Mouse (Mus musculus) WW6 (cell line): ENCODE measurements around the gene Ubl7.

Experiments
- DNase-seq: peaks from one replicate; pipeline ENCODE4 v3.0.0-alpha.2; 2013; ENCODE audit warnings: low read depth, low spot score

Gene Ubl7

DNA sequence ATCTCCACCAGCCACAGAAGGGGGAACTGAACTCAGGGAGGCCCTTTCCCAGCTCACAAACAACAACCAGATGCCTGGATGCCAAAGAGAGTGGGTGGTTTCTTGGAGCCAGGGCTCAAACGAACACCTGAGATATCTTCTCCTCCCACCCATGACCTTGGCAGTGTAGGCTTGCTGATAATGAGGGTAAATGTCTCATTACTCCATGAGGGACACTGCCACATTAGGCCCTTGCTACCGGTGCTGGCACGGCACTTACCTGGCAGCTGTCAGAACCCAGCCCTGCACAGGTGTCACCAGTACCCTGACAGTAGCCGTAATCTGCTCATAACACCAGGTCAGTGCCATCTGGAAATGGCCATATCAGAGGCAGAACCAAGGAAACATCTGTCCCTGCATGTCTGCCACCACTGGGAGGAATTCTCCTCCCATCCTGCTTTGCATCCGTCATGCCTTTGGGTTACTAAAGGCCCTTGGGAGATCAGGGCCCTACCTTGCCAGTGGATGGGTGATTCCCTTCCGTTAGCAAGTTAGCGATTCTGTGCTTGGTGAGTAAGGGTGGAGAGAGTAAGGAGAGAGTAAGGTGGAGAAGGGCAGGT is 37.7 kb downstream of the Ubl7 start:
- no peak for DNase-seq

DNA sequence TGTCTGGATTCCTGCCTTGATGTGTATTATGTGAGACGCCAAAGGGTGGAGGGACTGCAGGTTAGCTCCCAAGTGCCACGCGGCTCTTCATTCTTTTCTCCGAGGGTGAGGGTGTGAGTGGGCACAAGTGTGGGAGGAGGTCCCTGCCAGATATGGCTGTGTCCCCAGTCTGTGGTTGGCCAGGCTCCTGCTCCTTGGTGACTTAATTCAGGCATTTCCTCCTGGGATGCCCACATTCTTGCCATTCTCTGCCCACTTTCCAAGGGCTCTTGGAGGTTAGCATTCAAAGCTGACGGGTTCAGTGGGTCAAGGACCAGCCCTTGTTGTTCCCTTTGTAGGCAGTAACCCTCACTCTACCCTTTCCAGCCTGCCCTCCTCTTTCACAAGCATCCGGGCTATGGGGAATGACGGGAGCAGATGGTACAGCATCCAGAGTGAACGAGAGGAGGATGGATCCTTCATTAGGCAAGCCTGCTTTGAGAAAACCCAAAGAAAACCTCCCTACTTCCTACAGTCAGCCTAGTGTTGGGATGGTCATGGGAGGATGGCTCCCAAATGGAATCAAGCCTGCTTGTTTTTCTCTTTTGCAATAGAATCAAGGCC is 38.4 kb downstream of the Ubl7 start:
- no peak for DNase-seq

DNA sequence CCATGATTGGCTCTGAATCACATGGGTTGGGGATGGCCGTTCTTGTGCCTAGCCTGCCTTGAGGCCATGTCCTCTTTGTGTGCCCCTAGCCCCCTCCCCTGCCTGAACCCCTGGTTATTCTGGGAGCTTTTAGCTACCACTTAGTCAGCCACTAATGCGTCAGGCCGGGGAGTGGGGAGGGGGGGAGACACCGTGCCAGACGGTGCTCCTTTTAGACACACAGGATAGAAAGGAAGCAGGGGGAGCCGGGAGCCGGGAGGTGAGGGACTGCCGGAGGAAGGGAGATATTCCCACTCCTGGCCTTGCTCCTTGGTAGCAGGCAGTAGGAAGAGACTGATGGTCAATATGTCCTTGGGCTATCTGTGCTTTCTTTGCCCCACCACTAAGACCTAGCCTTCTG is 39.1 kb downstream of the Ubl7 start:
- DNase-seq: no peak

DNA sequence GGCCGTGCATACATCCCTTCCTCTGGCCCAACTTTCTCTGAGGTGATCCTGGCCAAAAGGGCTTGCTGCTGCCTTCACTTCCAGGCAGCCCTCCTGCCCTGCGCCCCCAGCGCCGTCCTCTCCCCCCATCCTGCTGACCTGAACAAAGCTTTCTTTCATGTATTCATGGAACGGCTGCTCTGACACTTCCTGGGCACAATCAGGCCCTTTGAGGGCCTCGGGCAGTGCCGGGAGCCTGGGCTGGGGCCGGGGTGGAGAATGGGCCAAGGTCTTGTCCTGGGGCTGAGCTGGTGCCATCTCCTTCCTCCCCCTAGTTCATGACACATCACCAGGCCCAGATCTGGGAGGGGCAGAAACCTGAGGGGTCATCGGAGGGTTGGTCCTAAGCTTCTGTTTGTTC is 39.7 kb downstream of the Ubl7 start:
- no peak for DNase-seq

DNA sequence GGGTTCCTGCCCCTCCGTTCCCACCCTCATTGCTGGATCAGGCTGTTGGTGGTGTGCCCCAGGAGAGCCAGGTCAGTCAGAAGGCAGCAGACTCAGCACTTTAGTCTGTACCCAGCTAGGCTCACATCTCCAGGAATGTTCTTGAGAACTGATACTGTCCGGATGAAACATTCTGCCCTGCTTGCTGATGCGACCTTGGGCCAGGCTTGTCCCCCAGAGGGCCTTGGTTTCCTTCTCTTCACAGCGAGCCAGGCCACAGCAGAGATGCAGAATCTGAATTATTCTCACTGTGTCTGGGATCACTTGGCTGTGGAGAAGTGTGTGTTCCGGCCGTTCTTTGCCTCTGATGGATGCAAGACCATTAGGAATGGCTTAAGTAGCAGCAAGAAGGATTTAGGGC is 41.2 kb downstream of the Ubl7 start:
- DNase-seq: no peak

DNA sequence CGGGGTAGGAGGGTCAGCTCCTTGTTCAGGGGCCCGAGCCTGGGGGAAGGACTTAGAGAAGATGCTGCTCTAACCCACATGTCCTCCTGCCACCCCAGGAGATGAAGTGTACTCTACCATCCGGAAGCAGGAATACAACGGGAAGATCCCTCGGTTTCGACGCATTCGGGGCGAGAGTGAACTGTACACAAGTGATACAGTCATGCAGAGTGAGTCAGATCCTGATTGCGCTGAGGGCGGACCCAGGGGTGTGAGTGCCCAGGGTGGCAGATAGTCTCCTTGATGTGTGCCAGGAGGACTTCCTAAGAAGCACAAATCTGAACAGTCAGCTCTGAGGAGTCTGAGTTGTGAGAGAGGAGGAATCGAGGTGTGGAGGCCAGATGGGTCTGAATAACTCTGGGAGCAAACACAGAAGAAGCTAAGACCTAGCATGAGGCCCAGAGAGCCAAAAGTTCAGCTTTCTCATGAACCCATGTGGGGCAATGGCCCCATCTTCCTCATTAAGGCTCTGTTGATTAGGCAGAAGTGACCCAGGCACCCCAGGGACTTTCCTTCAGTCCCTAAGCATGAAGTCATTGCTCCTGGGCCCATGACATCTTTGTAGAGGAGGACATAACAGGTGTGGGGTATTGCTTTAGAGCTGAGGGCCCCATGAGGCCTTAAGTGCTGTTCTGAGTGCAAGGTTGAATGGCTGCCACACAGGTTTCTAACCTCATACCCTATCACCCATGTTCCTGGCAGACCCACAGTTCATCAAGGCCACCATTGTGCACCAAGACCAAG is 44.4 kb downstream of the Ubl7 start:
- DNase-seq: no peak

DNA sequence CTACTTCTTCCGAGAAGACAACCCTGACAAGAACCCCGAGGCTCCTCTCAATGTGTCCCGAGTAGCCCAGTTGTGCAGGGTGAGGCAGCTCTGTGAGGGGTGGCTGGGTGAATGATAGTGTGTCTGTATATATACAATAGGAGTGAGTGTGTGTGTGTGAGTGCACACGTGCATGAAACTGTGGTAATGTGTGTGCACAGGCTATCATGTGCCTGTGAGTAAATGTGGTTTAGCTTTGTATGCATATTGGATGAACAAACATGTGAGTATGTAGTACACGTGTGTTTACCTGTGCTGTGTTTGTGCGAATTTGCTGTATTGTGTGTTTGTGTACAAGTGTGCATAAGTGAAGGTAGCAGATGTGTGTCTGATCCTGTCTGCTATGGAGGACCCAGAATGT is 45.0 kb downstream of the Ubl7 start:
- no peak for DNase-seq

DNA sequence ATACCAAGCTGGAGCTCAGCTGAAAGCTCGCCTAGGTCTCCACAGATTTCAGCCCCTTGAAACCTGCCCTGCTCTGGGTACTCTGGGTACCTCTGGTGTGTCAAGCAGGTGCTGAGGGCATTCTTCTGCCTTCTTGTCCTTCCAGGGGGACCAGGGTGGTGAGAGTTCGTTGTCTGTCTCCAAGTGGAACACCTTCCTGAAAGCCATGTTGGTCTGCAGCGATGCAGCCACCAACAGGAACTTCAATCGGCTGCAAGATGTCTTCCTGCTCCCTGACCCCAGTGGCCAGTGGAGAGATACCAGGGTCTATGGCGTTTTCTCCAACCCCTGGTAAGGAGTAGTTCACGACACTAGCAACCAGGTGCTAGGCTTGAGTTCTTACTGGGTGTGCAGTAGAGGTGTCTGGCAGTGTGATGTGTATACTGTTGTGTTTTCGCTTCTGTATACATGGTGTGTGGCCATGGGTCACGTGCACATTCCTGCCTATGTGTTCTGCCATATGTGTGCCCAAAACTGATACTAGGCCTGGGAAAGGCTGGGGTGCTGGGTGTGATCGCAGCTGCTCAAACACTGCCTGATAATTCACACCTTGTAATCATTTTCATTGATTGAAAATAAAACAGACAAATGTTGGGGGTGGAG is 45.5 kb downstream of the Ubl7 start:
- DNase-seq: no peak

DNA sequence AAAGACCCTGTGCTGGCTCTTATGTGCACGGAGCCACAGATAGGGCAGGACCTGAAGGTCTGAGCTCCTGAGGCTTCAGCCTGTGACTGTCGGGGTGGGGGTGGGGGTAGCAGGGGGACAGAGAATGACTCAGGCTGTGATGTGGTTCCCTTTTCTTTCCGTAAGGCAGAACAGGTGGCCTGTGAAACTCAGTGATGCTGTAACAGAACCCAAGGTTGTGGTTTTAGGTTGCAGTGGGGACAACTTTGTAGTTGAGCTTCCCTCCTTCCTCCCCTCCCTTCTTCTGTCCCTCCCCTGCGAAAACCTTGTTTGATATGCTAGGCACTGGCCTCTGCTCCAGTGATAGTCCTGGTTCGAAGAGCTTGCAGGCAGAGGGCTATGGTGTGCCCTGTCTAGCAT is 46.1 kb downstream of the Ubl7 start:
- no peak for DNase-seq

DNA sequence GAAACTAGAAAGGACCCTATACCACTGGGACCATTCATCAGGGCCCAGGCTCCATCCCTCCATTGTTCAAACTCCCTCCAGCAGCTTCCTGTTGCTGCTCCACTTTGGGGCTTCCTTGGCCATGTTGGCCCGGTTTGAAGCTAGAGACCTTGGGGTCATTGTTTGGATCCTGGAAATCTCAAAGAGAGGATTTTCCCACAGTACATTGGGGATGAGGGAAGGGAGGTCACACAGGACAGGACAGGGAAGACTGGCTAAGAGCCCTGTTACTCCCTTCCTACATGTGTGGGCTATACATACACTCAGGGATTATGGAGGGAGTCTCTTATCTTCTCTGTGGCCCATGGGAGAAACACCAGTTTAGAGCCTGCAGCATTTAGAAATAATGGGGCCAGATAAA is 47.8 kb downstream of the Ubl7 start:
- DNase-seq: no peak

DNA sequence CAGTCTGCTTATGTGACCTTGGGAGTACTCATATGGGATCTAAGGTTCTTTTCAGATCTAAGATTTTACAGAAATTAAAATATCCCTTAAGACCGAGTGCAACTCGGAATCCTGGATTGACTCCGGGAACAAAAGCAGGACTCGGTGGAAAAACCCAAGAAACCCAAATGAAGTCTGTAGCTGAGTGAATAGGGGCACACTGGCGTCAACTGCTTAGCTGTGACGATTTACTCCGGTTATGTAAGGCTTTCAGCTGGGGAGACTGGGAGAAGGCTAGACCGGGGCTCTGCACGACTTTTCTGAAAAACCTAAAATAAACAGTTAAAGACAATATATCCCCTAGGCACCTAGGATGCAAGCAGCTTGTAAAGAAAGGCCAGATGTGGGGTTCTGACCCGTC is 48.6 kb downstream of the Ubl7 start:
- no peak for DNase-seq

DNA sequence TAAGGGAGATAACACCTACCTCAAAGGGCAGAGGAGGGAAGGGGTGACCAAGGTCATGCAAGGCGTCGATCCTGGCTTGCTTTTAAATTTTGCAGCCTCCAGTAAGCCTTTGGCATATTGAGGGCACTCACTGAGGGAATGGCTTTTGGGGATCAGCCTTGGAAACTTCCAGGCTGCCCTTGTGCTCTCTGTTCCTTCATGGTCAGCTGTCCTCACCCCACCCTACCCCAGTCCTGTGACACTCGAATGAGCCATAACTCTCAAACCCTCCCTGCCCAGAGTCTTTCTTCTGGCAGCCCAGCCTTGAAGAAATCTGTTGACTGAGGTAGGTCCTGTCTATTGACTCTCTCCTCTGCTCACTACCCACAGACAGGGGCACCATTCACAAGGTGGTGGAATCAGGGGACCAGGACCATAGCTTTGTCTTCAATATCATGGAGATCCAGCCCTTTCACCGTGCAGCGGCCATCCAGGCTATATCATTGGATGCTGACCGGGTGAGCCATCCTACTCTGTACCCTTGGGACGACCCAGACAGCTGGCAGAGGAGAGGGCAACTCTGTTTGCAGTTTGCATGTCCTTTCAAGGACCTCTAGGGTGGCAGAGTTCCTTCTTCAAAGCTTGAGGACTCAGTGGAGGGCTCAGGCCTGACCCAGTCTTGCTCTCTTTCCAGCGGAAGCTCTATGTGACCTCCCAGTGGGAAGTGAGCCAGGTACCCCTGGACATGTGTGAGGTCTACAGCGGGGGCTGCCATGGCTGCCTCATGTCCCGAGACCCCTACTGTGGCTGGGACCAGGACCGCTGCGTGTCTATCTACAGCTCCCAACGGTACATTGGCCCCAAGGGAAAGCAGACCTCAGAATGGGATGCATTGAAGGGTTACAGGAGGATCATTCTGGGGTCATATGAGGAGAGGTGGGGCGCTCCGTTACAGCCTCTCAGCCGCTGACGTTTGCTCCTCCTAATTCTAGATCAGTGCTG is 49.4 kb downstream of the Ubl7 start:
- DNase-seq: no peak

DNA sequence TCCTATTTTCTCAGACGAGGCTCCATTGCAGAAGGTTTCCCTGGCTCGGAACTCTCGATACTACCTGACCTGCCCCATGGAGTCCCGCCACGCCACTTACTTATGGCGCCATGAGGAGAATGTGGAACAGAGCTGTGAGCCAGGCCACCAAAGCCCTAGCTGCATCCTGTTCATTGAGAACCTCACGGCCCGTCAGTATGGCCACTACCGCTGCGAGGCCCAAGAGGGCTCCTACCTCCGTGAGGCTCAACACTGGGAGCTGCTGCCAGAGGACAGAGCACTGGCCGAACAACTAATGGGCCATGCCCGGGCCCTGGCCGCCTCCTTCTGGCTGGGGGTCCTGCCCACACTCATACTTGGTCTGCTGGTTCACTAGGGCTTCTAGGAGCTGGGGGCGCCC is 50.4 kb downstream of the Ubl7 start:
- DNase-seq: no peak

DNA sequence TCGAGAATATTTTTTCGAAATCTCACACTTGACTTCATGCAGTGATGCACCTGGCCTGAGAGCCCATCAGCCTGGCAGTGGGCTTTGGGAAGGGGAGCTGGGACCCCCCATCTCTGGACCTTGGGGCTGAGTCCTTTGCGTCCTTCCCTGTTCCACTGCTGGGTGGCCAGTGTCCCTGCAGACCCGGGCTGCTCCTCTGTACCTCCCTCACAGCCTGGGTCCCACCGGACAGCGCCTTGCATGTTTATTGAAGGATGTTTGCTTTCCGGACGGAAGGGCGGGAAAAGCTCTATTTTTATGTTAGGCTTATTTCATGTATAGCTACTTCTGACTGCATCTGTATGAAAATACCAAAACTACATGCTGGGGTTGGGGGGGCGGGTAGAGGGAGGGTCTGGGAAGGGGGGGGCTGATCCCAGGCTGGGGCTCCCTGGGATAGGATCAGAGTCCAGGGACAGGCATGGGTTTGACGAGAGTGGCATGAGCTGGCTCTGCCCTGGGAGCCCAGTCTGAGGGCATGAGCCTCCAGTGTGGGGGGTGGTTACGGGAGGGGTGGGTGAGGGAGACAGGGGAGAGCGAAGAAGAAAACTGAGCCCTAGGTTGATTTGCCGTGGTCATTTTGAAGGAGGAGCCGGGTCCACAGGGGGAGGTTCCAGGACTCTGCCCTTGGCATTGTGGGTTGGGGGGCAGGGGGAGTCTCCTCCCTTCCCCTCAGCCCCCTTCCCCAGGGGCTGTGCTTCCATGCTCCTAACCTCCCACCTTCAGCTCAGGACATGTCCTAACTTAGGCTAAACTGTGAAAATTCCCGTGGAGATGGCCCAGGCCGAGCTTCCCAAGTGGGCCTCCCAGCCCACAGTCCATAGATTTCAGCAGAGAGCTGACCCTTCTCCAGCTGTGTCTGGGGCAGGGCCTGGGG is 51.3 kb downstream of the Ubl7 start:
- DNase-seq: no peak

DNA sequence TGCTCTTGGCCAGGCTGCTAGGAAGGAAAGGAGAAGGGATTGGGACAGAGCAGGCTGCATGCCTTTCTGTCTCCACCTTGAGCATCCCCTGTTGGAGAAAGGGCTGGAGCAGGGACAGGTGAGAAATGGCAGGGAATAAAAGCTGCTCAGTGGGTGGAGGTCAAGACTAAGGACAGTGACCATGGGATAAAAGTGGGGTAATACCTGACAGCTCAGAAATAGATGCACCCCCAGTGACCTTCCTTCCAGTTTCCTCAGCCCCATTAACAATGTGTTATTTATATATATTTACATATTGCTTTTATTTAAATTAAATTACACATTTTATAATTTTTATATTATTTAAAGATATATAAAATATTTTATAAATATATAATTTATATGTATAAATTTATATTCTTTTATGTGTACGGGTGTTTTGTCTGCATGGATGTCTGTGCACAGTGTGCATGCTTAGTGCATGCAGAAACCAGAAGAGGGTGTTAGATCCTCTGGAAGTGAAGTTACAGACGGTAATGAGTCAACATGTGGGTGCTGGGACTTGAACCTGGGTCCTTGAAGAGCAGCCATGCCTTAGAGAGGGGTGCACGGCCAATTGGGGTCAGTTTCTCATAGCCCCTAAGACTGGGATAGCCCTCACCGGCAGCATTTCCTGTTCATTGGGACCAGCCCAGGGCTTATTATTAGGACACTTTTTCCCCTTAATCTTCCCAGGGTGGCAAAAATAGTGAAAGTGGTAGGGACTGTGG is 52.6 kb downstream of the Ubl7 start:
- no peak for DNase-seq

DNA sequence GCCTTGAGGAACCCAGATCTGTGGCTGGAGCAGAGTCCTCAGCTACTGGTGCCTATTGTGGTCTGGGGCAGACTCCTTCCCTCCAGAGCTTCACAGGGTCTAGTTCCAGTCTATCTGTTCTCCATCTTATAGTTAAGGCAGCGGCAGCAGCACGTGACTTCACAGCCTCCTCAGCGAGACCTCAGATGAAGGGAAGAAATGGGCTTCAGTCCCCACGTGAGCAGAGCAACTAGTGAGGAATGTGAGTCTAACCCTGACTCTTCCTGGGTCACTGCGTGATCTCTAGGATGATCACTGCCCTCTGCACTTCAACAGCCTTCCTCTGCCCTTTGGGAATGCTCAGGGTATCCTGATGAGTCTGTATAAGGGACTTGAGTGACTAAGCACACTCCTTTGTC is 53.2 kb downstream of the Ubl7 start:
- DNase-seq: no peak

DNA sequence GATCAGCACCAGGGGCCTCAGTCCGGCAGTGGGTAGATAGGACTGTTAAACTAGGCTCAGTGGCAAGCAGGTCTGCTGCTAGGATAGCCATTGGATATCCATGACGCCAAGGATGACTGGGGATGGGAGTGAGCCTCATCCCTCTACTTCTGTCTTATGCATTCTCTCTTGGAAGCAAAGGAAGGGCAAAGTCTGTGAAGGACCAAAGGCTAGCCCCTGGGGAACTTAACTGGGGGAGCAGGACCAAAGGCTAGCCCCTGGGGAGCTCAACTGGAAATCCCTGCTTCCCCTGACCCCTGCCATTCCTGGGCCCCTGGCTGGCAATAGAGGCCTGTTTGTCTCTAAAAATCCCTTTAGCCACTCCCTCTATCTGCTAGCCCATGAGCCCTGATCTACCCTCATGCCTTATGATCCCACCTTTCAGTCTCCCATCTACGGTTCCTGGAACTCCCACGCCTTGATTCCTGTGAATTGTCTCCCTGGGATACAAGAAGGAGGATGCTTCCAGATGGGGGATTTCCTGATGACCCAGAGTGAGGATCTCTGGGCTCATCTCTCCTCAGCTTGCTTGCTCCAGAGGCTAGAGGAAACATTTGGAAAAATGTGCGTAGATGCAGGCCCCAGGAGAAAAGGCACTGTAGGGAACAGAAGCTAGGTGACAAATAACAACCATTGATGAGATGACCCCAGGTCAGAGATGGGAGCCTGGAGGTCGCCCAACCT is 53.9 kb downstream of the Ubl7 start:
- no peak for DNase-seq

DNA sequence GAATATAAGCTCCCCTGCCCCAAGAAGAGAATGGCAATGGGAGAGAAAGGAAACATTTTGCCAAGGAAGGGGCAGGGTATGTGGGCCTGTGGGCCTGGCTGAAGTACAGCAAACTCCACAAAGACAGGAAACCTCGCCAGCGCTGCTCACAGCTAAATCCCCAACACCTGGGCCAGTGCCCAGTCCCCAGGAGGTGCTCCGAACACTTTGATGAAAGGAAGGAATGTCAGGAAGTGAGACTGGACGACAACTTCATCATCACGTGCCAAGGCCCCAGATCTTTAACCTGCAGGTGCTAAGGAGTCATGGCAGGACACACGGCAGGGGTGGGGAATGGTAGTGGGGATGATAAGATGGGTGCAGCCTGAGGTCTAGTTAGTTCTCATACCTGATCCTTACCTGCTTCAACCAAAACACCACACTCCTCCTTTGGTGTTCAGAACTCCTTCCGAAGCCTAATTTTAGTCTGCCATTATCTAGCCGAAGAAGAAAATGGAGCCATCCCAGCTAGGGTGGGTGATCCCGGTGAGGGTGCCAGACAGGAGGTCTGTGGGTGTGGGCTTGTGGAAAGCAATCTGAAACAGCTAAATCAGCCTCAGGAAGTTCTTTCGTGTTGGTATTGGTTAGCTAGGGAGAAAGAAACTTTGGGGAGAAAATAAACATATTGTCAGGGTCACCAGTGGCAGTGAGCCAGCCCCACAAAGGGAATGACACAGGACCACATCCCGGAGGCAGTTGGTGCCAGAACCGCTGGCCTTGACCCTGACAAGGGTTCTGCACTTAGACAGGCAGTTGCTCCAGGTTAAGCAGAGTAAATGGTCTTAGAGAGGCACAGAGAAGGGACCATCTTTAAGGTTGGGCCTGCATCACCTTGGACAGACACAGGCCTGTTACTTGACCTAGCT is 54.8 kb downstream of the Ubl7 start:
- DNase-seq: no peak
